Mouse (Mus musculus) testis, adult 2 months (tissue): ENCODE results near the gene Acvr1b. TPM values are rescaled to one million over a fixed set of nuclear protein-coding genes. Genes with fewer than 3 reads are reported as not detected.

Experiments used
- H3K27ac ChIP-seq: fragments of 200-500 bp; 2 replicates; pipeline ENCODE4 v1.5.1; 2012; ENCODE audit warnings: low read depth, low read length; ENCODE audit not compliant: control insufficient read depth, insufficient read depth
- H3K27me3 ChIP-seq: fragments of 200-500 bp; 2 replicates; pipeline ENCODE4 v1.6.1; 2012; ENCODE audit warnings: mild to moderate bottlenecking, low read length, moderate library complexity; ENCODE audit not compliant: control insufficient read depth, insufficient read depth
- H3K36me3 ChIP-seq: fragments of 200-500 bp; 2 replicates; pipeline ENCODE4 v1.6.1; 2012; ENCODE audit warnings: mild to moderate bottlenecking, low read length; ENCODE audit not compliant: control insufficient read depth, insufficient read depth
- H3K4me1 ChIP-seq: fragments of 200-500 bp; 2 replicates; pipeline ENCODE4 v1.6.1; 2012; ENCODE audit warnings: low read length; ENCODE audit not compliant: control insufficient read depth, insufficient read depth
- H3K4me3 ChIP-seq: fragments of 200-500 bp; 2 replicates; pipeline ENCODE4 v1.5.1; 2012; ENCODE audit warnings: low read depth, mild to moderate bottlenecking, low read length, moderate library complexity, mixed read lengths; ENCODE audit not compliant: control insufficient read depth
- CTCF ChIP-seq: fragments of 200-500 bp; IDR thresholded peaks from 2 replicates; pipeline ENCODE4 v1.5.1; 2012; ENCODE audit warnings: low read depth, mild to moderate bottlenecking, inconsistent platforms, low read length, moderate library complexity; ENCODE audit not compliant: control insufficient read depth, insufficient read depth, insufficient replicate concordance
- POLR2A ChIP-seq: fragments of 200-500 bp; IDR thresholded peaks from 2 replicates; pipeline ENCODE4 v1.6.1; 2012; ENCODE audit warnings: low read depth, mild to moderate bottlenecking, inconsistent platforms, low read length, moderate library complexity; ENCODE audit not compliant: control insufficient read depth
- polyA plus RNA-seq: library from polyadenylated mRNA; depleted of rRNA; stranded (reverse); fragments of >200 nt; gene quantifications from 2 replicates; pipeline ENCODE4 v1.2.3, GENCODE M21; 2012

Acvr1b gene
- polyA plus RNA-seq, 1 experiment, result 16.7 TPM

DNA sequence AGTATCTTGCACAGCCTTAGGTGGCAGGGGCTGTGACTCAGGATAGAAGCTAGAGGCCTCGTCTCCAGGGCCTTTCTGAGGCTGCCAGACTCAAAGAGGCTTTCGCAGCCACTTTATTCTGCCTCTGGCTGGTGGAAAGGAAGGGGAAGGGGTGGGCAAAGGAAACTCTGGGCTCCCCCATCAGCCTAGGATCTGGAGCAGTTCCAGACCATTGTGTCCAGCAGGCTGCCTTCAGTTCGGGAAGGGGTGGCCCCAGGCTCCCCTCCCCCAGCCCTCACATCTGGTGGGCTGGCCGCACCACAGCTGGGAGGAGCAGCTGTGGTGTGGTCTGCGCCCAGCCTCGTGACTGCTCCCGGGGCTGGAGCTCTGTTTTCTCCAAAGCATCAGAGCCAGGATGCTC is 54.1 kb downstream of the Acvr1b start:
- Histone ChIP-seq H3K27ac (peak overlapping the region; percentile 46), H3K4me1 (peaks cover 19% of the 10 kb centered on the region), H3K36me3 (no peaks in the 10 kb centered on the region), H3K27me3 (no peaks in the 10 kb centered on the region; the same call in 1 of the 2 replicates), H3K4me3 (no peak overlapping the region)
- no peak for TF ChIP-seq POLR2A
- TF ChIP-seq CTCF, result no peak

DNA sequence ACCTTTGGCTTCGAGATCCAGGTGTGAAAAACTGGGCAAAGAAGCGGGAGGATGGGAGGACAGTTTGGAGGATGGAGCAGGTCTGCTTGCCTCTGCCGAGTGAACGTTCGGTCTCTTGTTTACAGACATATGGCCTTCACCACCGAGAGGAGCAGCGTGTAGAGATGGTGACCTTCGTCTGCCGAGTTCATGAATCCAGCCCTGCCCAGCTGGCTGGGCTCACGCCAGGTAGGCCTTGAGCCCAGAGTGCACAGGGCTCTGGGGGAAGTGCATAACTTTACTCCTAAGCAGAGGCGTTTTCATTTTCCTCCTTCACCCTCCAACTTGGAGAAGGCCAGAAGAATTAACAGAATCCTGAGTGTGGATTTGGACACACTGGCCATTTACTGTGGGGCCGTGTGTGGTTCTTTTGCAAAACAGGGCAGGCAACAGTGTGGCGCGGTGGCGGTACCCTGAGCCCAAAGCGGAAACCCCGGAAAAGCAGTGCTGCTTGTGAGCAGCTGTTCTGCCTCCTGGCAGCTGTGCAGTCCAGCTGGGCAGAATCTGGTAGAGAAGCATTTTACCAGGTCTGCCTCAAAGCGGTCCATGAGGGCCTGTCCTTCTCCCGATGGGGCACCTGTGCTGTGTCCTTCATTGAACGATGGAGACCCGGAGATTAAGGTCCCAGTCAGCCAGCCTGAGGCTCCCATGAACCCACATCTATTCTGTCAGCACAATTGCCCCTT is 55.2 kb downstream of the Acvr1b start:
- H3K4me3 ChIP-seq, result no peak overlapping the region
- peaks cover 15% of the 10 kb centered on the region for H3K4me1 ChIP-seq
- no peaks in the 10 kb centered on the region for H3K36me3 ChIP-seq
- H3K27ac ChIP-seq, result 0 out of 2 replicates have a peak overlapping the region, but pooled peaks have one; percentile 10
- H3K27me3 ChIP-seq, result no peaks in the 10 kb centered on the region; the same call in 1 of the 2 replicates
- TF ChIP-seq CTCF (no peak), POLR2A (no peak)

DNA sequence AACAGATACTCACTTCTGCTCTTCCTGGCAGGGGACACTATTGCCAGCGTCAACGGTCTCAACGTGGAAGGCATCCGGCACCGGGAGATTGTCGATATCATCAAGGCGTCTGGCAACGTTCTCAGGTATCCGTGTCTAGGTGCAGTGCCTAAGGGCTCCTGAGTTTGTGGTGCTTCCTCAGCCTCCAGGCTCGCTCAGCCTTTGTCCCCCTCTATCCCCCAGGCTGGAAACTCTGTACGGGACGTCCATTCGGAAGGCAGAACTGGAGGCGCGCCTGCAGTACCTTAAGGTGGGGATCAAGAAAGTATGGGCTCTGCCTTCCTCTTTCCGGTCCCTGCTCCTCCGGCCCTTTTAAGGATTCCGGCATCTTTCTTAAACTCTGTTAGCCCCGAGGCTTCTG is 56.6 kb downstream of the Acvr1b start:
- no peaks in the 10 kb centered on the region for H3K27me3 ChIP-seq
- H3K4me1 ChIP-seq, result peaks cover 6% of the 10 kb centered on the region
- no peak for TF ChIP-seq POLR2A
- no peak for TF ChIP-seq CTCF

DNA sequence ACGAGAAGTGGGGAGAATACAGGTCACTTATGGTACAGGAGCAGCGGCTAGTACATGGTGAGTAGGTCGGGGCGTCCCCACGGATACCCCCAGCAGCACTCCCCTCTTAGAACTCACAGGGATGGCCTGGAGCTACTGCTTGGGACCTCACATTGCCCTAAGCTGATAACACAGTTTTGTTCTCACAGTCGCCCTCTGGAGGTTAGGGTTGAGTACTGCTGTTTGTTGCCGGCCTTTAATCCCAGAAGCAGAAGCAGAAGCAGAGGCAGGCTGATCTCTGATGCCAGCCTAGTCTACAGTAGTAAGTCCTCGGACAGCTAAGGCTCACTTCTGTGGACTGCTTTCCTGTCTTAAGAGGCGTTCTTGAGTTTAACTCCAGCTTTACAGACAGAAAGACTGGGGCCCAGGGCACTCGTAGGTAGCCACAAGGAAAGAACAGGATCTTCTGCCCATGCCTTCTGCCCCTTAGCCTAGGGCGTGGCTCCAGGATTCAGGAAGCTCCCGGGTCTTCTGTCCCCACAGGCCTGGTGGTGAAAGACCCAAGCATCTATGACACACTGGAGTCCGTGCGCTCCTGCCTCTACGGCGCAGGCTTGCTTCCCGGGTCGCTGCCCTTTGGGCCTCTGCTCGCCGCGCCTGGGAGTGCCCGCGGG is 57.3 kb downstream of the Acvr1b start:
- Histone ChIP-seq H3K27ac (no peak overlapping the region), H3K4me1 (peaks cover 6% of the 10 kb centered on the region)

More for the DNA sequence above, 56.6 kb downstream of the Acvr1b start:
- Histone ChIP-seq H3K36me3 (no peaks in the 10 kb centered on the region), H3K27ac (no peak overlapping the region), H3K4me3 (no peak overlapping the region)

DNA sequence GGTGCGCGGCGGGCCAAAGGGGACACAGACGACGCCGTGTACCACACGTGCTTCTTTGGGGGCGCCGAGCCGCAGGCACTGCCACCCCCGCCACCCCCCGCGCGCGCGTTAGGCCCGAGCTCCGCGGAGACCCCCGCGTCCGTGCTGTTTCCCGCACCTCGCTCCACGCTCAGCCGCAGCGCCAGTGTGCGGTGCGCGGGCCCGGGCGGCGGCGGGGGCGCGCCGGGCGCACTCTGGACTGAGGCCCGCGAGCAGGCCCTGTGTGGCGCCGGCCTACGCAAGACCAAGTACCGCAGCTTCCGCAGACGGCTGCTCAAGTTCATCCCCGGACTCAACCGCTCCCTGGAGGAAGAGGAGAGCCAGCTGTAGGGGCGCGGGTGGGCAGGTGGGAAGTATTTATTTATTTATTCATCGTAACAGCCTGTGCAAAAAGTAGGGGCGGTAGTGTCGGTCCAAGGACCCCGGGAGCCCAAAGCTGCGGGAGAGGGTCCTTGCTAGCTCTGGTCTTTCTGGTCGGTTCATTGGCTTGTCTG is 57.8 kb downstream of the Acvr1b start:
- H3K36me3 ChIP-seq, result no peaks in the 10 kb centered on the region

More for the DNA sequence above, 57.3 kb downstream of the Acvr1b start:
- no peaks in the 10 kb centered on the region for H3K36me3 ChIP-seq
- H3K4me3 ChIP-seq, result peak overlapping the region; percentile 14; the same call in 1 of the 2 replicates
- H3K27me3 ChIP-seq, result no peaks in the 10 kb centered on the region
- TF ChIP-seq POLR2A, result no peak
- TF ChIP-seq CTCF, result peak; percentile 39; the same call in 1 of the 2 replicates

DNA sequence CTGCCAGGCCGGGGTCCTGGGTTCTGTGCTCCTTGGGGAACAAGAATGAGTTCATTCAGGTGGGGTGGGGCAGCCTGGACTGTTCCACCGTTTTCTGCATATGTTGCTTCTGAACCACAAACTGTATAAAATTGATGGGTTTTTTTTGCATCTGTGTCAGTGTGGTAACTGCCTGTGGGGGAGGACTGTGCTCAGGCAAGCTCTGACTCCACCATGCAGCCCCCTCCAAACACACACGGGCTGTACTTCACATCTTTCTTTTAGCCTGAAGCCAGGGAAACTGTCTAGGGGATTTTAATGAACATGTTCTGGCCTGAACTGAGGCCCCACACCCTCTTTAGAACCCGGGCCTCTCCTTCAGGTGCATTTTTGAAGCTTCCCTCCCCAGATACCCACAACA is 58.7 kb downstream of the Acvr1b start:
- peaks cover 6% of the 10 kb centered on the region for H3K4me1 ChIP-seq
- no peaks in the 10 kb centered on the region for H3K36me3 ChIP-seq
- TF ChIP-seq POLR2A (no peak), CTCF (no peak)

More for the DNA sequence above, 57.8 kb downstream of the Acvr1b start:
- Histone ChIP-seq H3K27ac (no peak overlapping the region), H3K27me3 (no peaks in the 10 kb centered on the region), H3K4me1 (peaks cover 6% of the 10 kb centered on the region), H3K4me3 (peak overlapping the region; percentile 14; the same call in 1 of the 2 replicates)
- TF ChIP-seq POLR2A, result no peak
- no peak for TF ChIP-seq CTCF

DNA sequence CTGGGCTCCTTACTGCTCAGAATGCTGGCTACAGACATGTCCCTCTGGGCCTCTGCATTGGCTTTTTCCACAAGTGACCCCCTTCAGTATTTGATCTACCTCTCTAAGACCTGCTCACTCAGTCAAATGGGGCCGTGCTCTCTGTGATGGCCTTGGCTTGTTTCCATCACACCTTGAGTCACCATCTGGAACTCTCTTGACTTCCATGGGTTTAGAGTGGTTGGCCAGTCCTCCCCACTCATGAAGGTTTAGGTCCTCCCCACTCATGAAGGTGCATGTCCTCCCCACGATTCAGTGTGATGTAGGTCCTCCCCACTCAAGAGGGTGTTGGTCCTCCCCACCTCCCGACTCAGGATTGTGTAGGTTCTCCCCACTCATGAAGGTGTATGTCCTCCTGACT is 59.3 kb downstream of the Acvr1b start:
- TF ChIP-seq CTCF (no peak), POLR2A (no peak)
- Histone ChIP-seq H3K4me3 (no peak overlapping the region), H3K36me3 (no peaks in the 10 kb centered on the region), H3K4me1 (peaks cover 6% of the 10 kb centered on the region), H3K27ac (no peak overlapping the region), H3K27me3 (no peaks in the 10 kb centered on the region)

More for the DNA sequence above, 58.7 kb downstream of the Acvr1b start:
- H3K27me3 ChIP-seq, result no peaks in the 10 kb centered on the region
- no peak overlapping the region for H3K27ac ChIP-seq
- H3K4me3 ChIP-seq, result no peak overlapping the region
